Mouse (Mus musculus): ENCODE measurements around the gene Zfp978. TPM values are rescaled to one million over a fixed set of nuclear protein-coding genes. Genes with fewer than 3 reads are reported as not detected.
A peak's percentile ranks its signal among the peaks of the same experiment; 100 is the strongest.
"Not testable (repeated sequence)": the region's sequence is repeated elsewhere in the genome, so short reads cannot be mapped to it uniquely, and the experiment has no call there.

Zfp978 gene
- polyA plus RNA-seq, 1 experiment from 2014 or later = not detected

DNA sequence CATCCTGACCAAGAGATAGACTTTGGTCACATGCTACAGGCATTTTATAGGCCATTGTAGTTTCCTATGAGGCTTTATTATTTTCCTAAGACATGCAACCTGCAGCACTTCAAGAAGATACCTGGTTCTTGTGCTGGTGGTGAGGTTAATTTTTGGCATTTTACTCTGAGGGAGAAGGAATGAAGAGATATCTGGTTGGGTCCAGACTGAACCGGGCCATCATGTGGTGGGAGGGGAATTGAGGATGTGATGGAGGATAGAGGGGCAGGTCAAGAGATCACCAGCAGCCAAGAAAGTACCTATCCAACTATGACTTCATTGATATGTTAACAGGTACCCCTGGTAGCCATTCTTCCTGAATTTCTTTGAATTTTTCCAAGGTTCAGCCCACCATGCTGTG lies 769 bp downstream of the Zfp978 start:
- H3K9me3 ChIP-seq (replicated peaks); ATAC-seq; H3K4me3 ChIP-seq; H3K9ac ChIP-seq; H3K27ac ChIP-seq; H3K27me3 ChIP-seq; H3K4me2 ChIP-seq; H3K36me3 ChIP-seq (ENCODE audit: poor library complexity, severe bottlenecking); H3K4me1 ChIP-seq: not testable (repeated sequence)
- WGBS = no CpG with 5 or more reads among the region's 1 CpGs

DNA sequence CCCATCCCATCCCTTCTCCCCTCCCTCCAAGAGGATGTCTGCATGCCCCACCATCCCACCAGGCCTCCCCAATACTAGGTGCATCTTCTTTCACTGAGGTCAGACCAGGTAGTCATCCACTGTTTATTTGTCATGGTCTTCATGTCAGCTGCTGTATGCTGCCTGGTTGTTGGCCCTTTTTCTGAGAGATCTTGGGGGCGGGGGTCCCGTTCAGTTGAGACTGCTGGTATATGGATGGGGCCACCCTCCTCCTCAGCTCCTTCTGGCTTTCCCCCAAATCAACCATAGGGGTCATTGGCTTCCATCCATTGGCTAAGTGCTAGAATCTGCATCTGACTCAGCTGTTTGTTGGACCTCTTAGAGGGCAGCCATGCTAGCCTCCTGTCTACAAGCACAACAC lies 8.5 kb downstream of the Zfp978 start:
- H3K4me2 ChIP-seq; H3K36me3 ChIP-seq (ENCODE audit: poor library complexity, severe bottlenecking); H3K27me3 ChIP-seq; H3K4me3 ChIP-seq; H3K9me3 ChIP-seq (replicated peaks); H3K27ac ChIP-seq; H3K9ac ChIP-seq; H3K4me1 ChIP-seq: not testable (repeated sequence)
- WGBS = no CpG with 5 or more reads among the region's 2 CpGs
- 0 out of 2 replicates have a peak, but pooled peaks have one; percentile 24 for ATAC-seq

DNA sequence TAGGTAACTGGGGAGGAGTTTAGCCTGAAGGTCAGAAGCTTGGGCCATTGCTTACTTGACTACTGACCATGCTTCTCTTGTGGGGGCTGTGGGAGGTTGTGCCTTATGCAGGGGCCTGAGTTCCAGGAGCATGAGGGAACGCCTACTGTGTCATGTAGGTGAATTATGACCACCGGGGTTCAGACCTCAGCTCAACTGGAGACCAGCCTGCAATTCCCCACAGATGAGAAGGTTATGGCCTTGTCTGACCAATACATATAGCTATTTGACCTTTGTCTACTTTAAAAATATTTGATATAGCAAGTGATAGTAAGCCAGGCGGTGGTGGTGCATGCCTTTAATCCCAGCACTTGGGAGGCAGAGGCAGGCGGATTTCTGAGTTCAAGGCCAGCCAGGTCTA lies 22.1 kb downstream of the Zfp978 start:
- H3K4me3 ChIP-seq; H3K36me3 ChIP-seq (ENCODE audit: poor library complexity, severe bottlenecking); H3K27me3 ChIP-seq; H3K9me3 ChIP-seq (replicated peaks); H3K4me1 ChIP-seq; H3K27ac ChIP-seq; ATAC-seq; H3K9ac ChIP-seq; H3K4me2 ChIP-seq: not testable (repeated sequence)
- WGBS = 86% methylated on average over 4 of the region's 4 CpGs

DNA sequence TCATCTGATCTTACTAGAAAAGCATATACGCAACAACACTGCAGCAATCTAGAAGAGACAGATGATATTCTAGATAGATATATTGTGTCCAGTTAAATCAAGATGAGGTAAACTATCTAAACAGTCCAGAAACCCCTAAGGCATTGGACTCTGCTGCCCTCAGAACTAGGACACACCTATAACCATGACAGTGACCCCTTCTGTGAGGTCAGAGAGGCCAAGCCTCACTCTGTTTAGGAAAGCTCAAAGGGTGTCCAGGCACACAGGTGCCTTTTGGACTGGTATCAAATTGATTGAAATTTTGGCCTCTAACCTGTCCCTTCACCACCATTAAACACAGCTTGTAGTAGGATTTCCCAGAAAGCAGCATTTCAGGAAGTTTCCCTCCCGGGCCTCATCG lies 36.1 kb downstream of the Zfp978 start:
- H3K4me3 ChIP-seq; H3K27ac ChIP-seq; ATAC-seq; H3K4me2 ChIP-seq; H3K27me3 ChIP-seq; H3K36me3 ChIP-seq (ENCODE audit: poor library complexity, severe bottlenecking); H3K9ac ChIP-seq; H3K4me1 ChIP-seq: not testable (repeated sequence)
- 92% methylated on average over 3 of the region's 3 CpGs for WGBS
- H3K9me3 ChIP-seq (replicated peaks) = peaks cover 50% of the 10 kb centered on the region

DNA sequence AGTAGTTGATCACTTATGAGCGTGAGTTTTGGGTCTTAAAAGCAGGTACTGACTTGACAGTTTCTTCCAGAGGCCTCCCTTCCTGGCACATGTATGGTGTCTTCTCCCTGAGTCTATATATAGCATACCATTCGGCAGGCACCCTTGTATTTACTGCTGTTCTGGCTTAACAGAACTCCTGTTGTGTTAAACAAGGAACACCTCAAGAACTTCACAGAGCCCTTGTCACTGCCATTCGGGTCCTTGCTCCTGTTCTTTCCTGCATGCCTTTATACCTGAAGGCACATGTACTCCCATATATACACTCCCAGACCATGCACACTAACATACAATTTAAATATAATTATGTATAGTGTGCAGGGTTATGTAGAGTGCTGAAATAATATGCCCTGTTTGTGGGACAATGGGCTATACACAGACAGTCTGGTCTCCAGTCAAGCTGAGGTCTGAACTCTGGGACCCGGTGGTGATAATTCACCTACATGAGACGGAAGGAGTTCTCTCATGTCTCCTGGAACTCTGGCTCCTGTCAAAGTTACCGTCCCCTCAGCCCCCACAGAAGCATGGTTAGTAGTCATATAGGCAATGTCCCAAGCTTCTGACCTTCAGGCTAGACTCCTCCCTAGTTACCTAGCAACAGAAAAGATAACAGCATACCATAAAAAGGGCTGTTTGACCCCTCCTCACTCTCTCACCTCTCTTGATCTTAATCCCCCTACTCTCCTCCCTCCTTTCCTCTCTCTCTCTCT lies 37.0 kb downstream of the Zfp978 start:
- not testable (repeated sequence) for H3K4me2 ChIP-seq; H3K27ac ChIP-seq; H3K4me3 ChIP-seq; H3K4me1 ChIP-seq; H3K9ac ChIP-seq; H3K27me3 ChIP-seq; H3K36me3 ChIP-seq (ENCODE audit: poor library complexity, severe bottlenecking); ATAC-seq
- peaks cover 56% of the 10 kb centered on the region for H3K9me3 ChIP-seq (replicated peaks)
- WGBS = 83% methylated on average over 6 of the region's 6 CpGs

DNA sequence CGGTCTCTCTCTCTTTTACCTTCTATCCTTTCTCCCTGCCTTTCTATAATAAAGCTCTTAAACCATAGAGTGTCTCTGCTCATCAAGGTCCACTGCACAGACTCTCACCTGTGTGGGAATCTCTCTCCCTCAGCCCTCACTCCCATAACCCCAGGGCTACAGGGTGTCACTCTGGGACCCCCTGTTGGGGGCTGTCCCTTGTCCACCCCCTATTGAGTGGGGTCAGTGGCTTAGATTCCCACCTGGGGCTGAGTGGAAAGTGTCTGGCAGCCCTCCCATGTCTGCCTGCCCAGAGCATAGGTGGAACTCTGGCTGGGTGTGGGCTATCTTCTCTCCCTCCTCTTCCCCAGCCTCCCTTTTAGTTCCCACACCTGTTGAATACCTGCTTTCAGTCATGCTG lies 37.6 kb downstream of the Zfp978 start:
- not testable (repeated sequence) for H3K27me3 ChIP-seq; H3K4me2 ChIP-seq; H3K4me1 ChIP-seq; H3K36me3 ChIP-seq (ENCODE audit: poor library complexity, severe bottlenecking); H3K27ac ChIP-seq; H3K4me3 ChIP-seq; H3K9ac ChIP-seq; ATAC-seq
- peaks cover 61% of the 10 kb centered on the region for H3K9me3 ChIP-seq (replicated peaks)
- WGBS = 93% methylated on average over 1 of the region's 1 CpGs

DNA sequence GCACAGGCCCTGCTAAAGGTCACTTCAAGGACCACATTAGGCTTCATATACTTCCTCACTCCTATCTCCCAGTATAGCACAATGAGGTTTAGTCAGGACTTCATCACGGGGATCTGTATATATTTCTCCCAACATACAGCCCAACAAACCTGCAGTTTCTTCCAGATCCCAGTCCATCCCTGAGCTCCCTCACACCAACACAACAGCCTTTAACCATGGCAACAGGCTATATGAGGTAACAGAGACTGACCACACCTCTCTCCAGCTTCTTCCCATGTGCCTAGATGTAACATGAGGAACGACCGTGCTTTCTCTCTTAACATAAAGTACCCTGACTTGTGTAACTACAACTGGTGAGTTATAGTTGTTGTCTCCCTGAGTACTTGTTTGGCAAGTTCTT lies 38.4 kb downstream of the Zfp978 start:
- not testable (repeated sequence) for H3K27me3 ChIP-seq; H3K36me3 ChIP-seq (ENCODE audit: poor library complexity, severe bottlenecking); H3K27ac ChIP-seq; H3K4me3 ChIP-seq; H3K4me2 ChIP-seq; H3K4me1 ChIP-seq; ATAC-seq; H3K9ac ChIP-seq
- WGBS = 78% methylated on average over 3 of the region's 3 CpGs
- H3K9me3 ChIP-seq (replicated peaks) = peaks cover 67% of the 10 kb centered on the region

DNA sequence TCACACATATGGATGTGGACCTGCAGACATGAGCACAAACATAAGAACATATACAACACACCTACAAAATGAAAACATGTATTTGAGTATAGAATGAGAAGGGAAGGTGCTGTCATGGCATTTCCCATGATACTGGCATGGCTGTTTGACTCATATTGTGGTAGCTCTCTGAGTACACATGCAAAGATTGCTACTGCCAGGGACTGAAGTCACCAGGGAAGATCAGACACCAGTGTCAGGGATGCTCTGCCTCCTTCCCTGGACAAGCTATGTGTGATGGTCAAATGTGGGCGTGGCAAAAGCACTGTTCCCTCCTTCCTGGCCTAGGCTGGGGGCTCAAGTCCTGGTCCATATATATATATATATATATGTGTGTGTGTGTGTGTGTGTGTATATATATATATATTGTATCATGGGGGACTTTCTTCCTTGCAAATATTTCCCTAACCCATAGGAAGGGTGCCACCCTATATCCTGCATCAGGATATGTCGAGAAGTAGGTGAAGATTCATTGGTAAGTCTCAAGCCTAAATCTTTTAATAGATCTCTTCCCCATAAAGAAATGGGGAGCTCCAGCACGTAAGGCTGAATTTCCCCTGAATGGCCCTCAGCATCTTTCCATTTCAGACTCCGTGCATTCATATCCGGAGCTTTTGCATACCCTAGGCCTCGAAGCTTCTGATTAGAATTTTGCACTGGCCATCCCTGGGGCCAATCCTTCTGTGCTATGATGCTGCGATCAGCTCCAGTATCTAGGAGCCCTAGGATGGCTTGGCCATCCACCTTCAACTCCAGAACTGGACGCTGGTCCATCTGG lies 39.1 kb downstream of the Zfp978 start:
- WGBS = 88% methylated on average over 8 of the region's 8 CpGs
- H3K27me3 ChIP-seq; H3K4me3 ChIP-seq; H3K4me1 ChIP-seq; ATAC-seq; H3K9ac ChIP-seq; H3K27ac ChIP-seq; H3K36me3 ChIP-seq (ENCODE audit: poor library complexity, severe bottlenecking); H3K4me2 ChIP-seq: not testable (repeated sequence)
- H3K9me3 ChIP-seq (replicated peaks) = peaks cover 64% of the 10 kb centered on the region

DNA sequence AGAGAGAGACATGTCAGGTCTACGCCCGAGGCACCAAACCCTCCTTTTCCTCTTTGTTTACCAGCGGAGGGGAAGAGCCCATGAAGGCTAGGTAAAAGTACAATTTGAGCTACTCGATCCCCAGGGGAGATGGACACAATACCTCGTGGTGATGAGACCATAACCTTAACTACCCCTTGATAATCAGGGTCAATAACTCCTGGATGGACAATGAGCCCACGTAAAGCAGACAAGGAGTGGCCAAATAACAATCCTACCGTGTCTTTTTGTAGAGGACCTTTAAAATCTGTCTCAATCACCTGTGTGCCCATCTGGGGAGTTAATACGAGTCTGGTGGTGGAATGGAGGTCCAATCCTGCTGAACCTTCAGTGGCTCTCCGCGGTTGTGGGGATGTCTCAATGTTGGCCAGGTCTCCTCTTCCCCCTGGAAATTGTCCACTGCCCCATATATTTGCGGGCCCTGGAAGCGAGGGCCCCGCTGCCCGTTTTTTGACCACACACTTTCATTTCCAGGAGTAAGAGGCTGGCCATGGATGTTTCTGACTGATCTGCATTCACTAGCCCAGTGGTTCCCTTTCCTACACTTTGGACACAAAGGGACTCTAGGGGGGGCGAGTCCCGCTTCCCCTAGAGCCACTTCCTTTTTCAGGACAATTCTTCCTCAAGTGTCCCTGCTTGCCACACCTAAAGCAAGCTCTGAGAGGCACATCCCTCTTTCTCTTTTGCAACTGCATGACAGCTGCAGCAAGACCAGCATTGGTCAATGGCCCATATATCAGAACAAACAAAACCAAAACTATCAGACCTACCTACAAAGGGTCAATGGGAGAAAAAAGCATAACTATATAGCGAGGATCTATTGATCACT lies 40.0 kb downstream of the Zfp978 start:
- H3K27ac ChIP-seq; H3K27me3 ChIP-seq; H3K4me3 ChIP-seq; H3K9ac ChIP-seq; H3K4me1 ChIP-seq; H3K36me3 ChIP-seq (ENCODE audit: poor library complexity, severe bottlenecking); H3K4me2 ChIP-seq; ATAC-seq: not testable (repeated sequence)
- H3K9me3 ChIP-seq (replicated peaks) = peaks cover 64% of the 10 kb centered on the region
- 85% methylated on average over 17 of the region's 17 CpGs for WGBS

DNA sequence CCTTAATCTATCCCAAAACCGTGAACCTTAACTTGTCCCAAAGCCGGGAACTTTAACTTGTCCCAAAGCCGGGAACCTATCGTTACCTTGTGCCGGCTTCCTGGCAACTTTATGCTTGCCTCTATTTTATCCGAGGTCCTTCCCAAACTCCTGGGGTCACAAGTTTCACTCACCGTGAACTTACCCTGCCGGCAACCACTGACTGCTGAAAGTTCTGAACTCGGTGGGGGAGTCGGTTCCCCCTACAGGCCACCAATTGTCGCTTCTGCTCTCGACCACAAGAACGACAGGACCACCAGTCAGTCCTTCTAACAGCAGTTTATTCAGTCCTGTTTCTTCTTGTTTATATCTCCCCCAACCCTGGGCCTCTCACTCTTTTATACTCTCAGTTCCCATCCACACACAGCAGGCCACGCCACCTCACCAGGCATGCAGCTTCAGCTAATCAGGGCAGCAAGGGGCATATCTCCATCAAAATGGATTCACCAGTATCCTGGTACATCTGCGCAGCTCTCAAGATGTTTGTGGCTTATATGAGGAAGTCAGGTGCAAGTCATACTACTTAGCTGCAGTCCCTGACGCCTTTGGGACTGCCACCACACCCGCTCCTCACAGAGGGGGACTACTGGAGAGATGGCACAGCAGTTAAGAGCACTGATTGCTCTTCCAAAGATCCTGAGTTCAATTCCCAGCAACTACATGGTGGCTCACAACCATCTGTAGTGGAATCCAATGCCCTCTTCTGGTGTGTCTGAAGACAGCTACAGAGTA lies 40.8 kb downstream of the Zfp978 start:
- peaks cover 64% of the 10 kb centered on the region for H3K9me3 ChIP-seq (replicated peaks)
- not testable (repeated sequence) for ATAC-seq
- WGBS = 81% methylated on average over 17 of the region's 17 CpGs

DNA sequence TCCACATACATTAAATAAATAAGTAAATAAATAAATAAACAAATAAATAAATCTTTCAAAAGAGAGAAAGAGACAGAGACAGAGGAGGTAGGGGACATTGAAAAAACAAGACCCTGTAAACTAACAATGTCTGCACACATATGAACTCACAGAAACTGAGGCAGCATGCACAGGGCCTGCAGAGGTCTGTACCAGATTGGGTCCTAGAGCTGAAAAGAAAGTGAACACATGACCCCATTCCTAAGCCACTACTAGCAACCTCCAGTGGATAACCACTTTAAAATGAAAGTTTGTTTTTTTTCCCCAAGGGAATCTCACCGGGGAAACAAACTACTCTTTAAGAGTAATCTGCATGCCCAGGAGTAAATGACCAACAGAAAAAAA lies 41.4 kb downstream of the Zfp978 start:
- WGBS = 26% methylated on average over 1 of the region's 1 CpGs
- not testable (repeated sequence) for H3K27me3 ChIP-seq; H3K4me2 ChIP-seq; H3K9ac ChIP-seq; H3K27ac ChIP-seq; H3K4me3 ChIP-seq; ATAC-seq; H3K36me3 ChIP-seq (ENCODE audit: poor library complexity, severe bottlenecking); H3K4me1 ChIP-seq
- H3K9me3 ChIP-seq (replicated peaks) = peaks cover 60% of the 10 kb centered on the region

More for the DNA sequence above, 40.8 kb downstream of the Zfp978 start:
- H3K27ac ChIP-seq; H3K4me2 ChIP-seq; H3K27me3 ChIP-seq; H3K9ac ChIP-seq; H3K4me1 ChIP-seq; H3K4me3 ChIP-seq; H3K36me3 ChIP-seq (ENCODE audit: poor library complexity, severe bottlenecking): not testable (repeated sequence)

Data from forebrain, embryonic 13.5 days (tissue).